Mouse (Mus musculus) hematopoietic stem cell, adult 5-6 weeks (primary cell): ENCODE results near the gene Rab11fip3. TPM values are rescaled to one million over a fixed set of nuclear protein-coding genes. Genes with fewer than 3 reads are reported as not detected.

Experiments
- ATAC-seq, 2 experiments: fragments of 125-278 bp in 1 of 2; replicated peaks in 1 of 2; 2 replicates each; pipeline ENCODE4 v1.8.0; 2016 to 2017; ENCODE audit warnings: inconsistent platforms in 2 of 2, mild to moderate bottlenecking in 2 of 2, moderate number of reproducible peaks in 2 of 2, low read depth in 1 of 2, moderate TSS enrichment in 1 of 2; ENCODE audit not compliant: low FRiP score in 2 of 2, poor library complexity in 2 of 2, severe bottlenecking in 2 of 2, insufficient read depth in 1 of 2, low TSS enrichment in 1 of 2
- total RNA-seq: library from RNA; stranded (forward); fragments of 172-1452, 232-1000 nt; gene quantifications from 2 replicates; pipeline ENCODE4 v1.2.3, GENCODE M21; 2017

Gene Rab11fip3
- total RNA-seq, 1 experiment from 2014 or later, result 4.7 TPM

- no peak for ATAC-seq
Measured at GRCm38 (mm10) chr17:25982913-25983312, 86.4 kb downstream of the Rab11fip3 start.

- no peak for ATAC-seq
Measured at GRCm38 (mm10) chr17:25980854-25981253, 88.5 kb downstream of the Rab11fip3 start.

GRCm38 (mm10) chr17:25979829-25980738 is 89.3 kb downstream of the Rab11fip3 start:
- ATAC-seq, result no peak

- peak; percentile 39 to 53; a peak in 3 of 4 replicates for ATAC-seq
Measured at GRCm38 (mm10) chr17:25970954-25971707, 98.2 kb downstream of the Rab11fip3 start.

GRCm38 (mm10) chr17:25970448-25970847 is 98.9 kb downstream of the Rab11fip3 start:
- ATAC-seq, result no peak

GRCm38 (mm10) chr17:25968176-25968575 is 101.2 kb downstream of the Rab11fip3 start:
- no peak for ATAC-seq

GRCm38 (mm10) chr17:25967652-25968051 is 101.7 kb downstream of the Rab11fip3 start:
- ATAC-seq, result no peak

GRCm38 (mm10) chr17:25964271-25964670 is 105.1 kb downstream of the Rab11fip3 start:
- no peak for ATAC-seq

GRCm38 (mm10) chr17:25962413-25962905 is 106.9 kb downstream of the Rab11fip3 start:
- ATAC-seq, result no peak

- peak in 1 of 2 experiments; percentile 38; a peak in 1 of 4 replicates for ATAC-seq
Measured at GRCm38 (mm10) chr17:25961566-25961965, 107.8 kb downstream of the Rab11fip3 start.

GRCm38 (mm10) chr17:25959630-25960467 is 109.5 kb downstream of the Rab11fip3 start:
- ATAC-seq, result no peak

GRCm38 (mm10) chr17:25958771-25959494 is 110.4 kb downstream of the Rab11fip3 start:
- no peak for ATAC-seq

GRCm38 (mm10) chr17:25957586-25958051 is 111.7 kb downstream of the Rab11fip3 start:
- ATAC-seq, result no peak

GRCm38 (mm10) chr17:25956631-25957030 is 112.7 kb downstream of the Rab11fip3 start:
- no peak for ATAC-seq

- ATAC-seq, result no peak
Measured at GRCm38 (mm10) chr17:25956201-25956600, 113.2 kb downstream of the Rab11fip3 start.

GRCm38 (mm10) chr17:25955736-25956135 is 113.6 kb downstream of the Rab11fip3 start:
- ATAC-seq, result no peak
